Mouse (Mus musculus) lung, postnatal 0 days (tissue): ENCODE measurements around the gene Cdc14a.

ENCODE experiments used
- CTCF ChIP-seq: IDR thresholded peaks from 2 replicates; pipeline ENCODE4 v1.5.1; 2016; ENCODE audit warnings: antibody characterized with exemption, mild to moderate bottlenecking
- EP300 ChIP-seq: IDR thresholded peaks from 2 replicates; pipeline ENCODE4 v1.6.1; 2016; ENCODE audit warnings: antibody characterized with exemption, mild to moderate bottlenecking, control low read depth

DNA sequence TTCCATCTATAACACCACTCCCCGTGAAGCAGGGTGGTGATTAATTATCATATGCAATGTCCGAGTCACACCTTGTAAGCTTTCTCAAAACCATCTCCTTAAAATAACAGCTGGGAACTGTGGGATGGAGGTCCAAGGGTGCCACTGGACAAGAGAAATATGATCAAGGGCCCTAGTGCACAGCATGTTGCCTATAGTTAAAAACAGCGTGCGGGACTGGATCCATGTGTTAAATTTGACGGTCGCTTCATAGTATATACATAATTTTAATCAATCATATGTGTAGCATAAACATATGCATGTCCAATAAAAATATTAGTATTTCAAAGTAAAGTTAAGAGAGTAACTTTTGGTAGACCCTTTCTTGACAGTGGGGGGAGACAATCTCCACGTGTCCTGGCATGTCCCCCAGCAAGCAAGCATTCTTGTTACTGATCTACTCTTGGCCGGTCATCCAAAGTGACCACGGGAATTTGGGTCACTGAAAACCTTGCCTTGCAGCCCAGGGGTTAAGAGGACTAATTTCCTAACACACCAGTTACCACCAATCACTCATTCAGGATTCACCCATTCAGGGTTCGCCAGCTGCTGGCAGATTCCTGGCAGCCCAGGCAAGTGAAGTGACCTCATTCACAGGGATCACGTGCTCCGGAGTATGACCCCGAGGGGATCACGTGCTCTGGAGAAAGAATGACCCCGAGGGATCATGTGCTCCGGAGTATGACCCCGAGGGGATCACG is 94.6 kb downstream of the Cdc14a start:
- TF ChIP-seq CTCF (no peak), EP300 (no peak)
